Mouse (Mus musculus): Measurements from ENCODE around the gene Tst. TPM values are rescaled to one million over a fixed set of nuclear protein-coding genes. Genes with fewer than 3 reads are reported as not detected.

Tst gene
- total and polyA plus RNA-seq, 3 experiments = 0.93 to 4.3 (median 1.8) TPM

DNA sequence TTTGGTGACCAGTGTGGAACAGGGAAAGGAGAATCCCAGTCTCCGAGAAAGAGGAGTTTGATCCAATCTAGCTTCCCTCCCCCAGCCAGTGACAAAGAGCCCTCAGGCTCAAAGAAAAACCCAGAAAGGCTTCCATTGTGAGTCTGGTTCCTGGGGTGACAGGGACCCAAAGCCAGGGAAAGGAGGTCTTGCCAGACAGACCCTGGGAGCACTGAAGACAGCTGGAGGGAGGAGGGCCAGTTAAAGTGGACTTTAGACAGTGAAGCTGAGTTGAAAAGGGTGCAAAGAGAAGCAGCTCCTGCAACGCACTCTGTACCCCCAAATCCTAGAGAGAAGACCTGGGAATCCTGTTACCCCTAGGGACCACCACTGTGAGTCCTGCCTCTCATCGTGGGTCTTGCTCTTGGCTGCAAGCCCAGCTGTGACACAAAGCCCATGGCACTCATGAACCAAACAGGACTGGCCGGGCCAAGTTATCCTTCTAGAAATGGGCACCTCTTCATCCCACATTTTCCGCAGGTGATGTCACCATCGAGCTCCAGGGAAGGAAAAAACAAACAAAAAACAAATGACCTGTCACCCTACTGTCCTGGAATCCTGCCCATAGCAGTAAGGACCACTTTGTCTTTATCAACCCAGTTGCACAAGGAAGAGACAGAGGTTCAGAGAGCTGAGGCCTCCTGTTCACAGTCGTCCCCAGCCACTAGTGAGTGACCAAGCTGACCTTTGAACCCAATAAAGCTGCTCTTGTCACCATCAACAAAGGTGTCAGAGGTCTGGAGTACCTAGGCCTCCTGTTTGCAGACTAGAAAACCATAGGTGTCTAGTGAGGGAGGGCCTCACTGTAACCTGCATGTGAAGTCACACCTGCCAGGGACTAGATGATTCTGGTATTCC lies 21.2 kb downstream of the Tst start:
- no peaks in the 10 kb centered on the region for H3K4me1 ChIP-seq (ENCODE audit: insufficient read depth, low read depth, low read length)
- TF ChIP-seq CTCF (IDR thresholded peaks at IDR 0.05; ENCODE audit: low read depth, low read length) (no peak), GATA1 (IDR thresholded peaks at IDR 0.05; ENCODE audit: borderline replicate concordance, low read length) (no peak), GATA2 (IDR thresholded peaks at IDR 0.05; ENCODE audit: borderline replicate concordance, low read depth, low read length) (no peak), TAL1 (conservative IDR thresholded peaks at IDR 0.05; ENCODE audit: low read depth, low read length) (no peak), POLR2AphosphoS5 (IDR thresholded peaks at IDR 0.05; ENCODE audit: insufficient replicate concordance, low read depth, low read length) (no peak)
- ATAC-seq (ENCODE audit: extremely low read depth, insufficient number of reproducible peaks, low FRiP score, poor library complexity, severe bottlenecking) = no peak
- H3K9me3 ChIP-seq (replicated peaks) = no peaks in the 10 kb centered on the region
- no peaks in the 10 kb centered on the region for H3K36me3 ChIP-seq (replicated peaks)
- H3K4me3 ChIP-seq (ENCODE audit: low read depth, low read length) = no peak overlapping the region
- DNase-seq (ENCODE audit: low spot score) = no peak
- H3K27me3 ChIP-seq (ENCODE audit: insufficient read depth, low read length) = peaks cover 41% of the 10 kb centered on the region

DNA sequence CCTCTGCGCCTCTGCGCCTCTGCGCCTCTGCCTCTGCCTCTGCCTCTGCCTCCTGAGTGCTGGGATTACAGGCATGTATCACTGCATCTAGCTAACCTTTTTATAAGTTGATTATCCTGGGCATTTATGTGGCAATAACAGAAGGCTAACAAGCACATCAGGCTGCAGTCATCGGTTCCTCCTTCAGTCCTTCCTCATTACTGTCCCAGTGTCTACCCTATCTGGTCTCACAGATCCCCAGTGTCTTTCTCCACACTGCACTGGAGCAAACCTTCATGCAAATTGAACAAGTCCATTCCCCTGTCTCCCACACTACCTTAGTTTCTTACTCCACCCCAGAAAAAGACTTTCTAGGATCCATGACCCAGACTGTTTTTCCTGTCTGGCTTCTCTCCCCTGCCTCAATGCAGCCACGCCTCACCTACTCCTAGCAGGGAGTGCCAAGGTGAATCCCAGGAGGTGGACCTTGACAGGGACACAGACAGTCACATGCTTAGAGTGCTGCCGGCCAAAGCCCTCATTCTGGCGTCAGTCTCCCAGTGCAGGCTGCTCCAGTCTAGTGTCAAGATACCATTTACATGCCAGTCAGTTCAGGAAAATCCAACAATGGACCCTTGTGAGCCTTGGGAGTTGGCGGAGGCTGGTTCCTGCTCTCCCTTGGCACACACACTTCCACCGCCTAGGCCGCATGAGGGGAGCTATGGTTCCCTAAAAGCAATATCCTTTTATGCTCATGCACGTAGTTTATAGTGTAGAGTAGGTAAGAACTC lies 22.1 kb downstream of the Tst start:
- Histone ChIP-seq H3K9me3 (replicated peaks) (no peaks in the 10 kb centered on the region), H3K4me3 (ENCODE audit: low read depth, low read length) (no peak overlapping the region), H3K36me3 (replicated peaks) (no peaks in the 10 kb centered on the region), H3K27me3 (ENCODE audit: insufficient read depth, low read length) (peaks cover 44% of the 10 kb centered on the region), H3K4me1 (ENCODE audit: insufficient read depth, low read depth, low read length) (no peaks in the 10 kb centered on the region)
- DNase-seq (ENCODE audit: low spot score) (no peak), ATAC-seq (ENCODE audit: extremely low read depth, insufficient number of reproducible peaks, low FRiP score, poor library complexity, severe bottlenecking) (no peak)
- TF ChIP-seq POLR2AphosphoS5 (IDR thresholded peaks at IDR 0.05; ENCODE audit: insufficient replicate concordance, low read depth, low read length) (no peak), GATA1 (IDR thresholded peaks at IDR 0.05; ENCODE audit: borderline replicate concordance, low read length) (no peak), CTCF (IDR thresholded peaks at IDR 0.05; ENCODE audit: low read depth, low read length) (no peak), GATA2 (IDR thresholded peaks at IDR 0.05; ENCODE audit: borderline replicate concordance, low read depth, low read length) (no peak), TAL1 (conservative IDR thresholded peaks at IDR 0.05; ENCODE audit: low read depth, low read length) (no peak)

DNA sequence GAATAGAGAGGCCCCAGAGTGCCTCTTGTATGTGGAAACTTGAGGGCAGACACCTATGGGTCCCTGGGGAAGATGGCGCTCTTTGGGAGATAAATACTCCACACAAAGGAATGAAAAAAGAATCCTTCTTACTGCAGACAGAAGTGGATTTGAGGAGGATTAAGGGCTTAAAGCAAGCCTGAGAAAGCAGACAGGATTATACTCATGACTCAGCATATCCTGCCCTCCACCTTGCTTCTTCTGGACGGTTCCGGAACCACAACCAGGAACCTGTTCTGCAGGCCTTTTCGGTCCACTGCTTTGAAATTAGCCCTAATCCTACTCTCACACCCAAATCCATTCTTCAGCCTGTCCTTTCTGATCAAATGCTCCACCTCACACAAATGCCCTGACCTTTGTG lies 23.6 kb downstream of the Tst start:
- peaks cover 56% of the 10 kb centered on the region for H3K27me3 ChIP-seq (ENCODE audit: insufficient read depth, low read length)
- no peak for ATAC-seq (ENCODE audit: extremely low read depth, insufficient number of reproducible peaks, low FRiP score, poor library complexity, severe bottlenecking)
- no peaks in the 10 kb centered on the region for H3K9me3 ChIP-seq (replicated peaks)
- no peaks in the 10 kb centered on the region for H3K4me1 ChIP-seq (ENCODE audit: insufficient read depth, low read depth, low read length)
- no peak for DNase-seq (ENCODE audit: low spot score)
- H3K4me3 ChIP-seq (ENCODE audit: low read depth, low read length) = no peak overlapping the region
- TF ChIP-seq CTCF (IDR thresholded peaks at IDR 0.05; ENCODE audit: low read depth, low read length) = no peak
- no peak for TF ChIP-seq POLR2AphosphoS5 (IDR thresholded peaks at IDR 0.05; ENCODE audit: insufficient replicate concordance, low read depth, low read length)
- no peak for TF ChIP-seq TAL1 (conservative IDR thresholded peaks at IDR 0.05; ENCODE audit: low read depth, low read length)
- TF ChIP-seq GATA2 (IDR thresholded peaks at IDR 0.05; ENCODE audit: borderline replicate concordance, low read depth, low read length) = no peak
- H3K36me3 ChIP-seq (replicated peaks) = no peaks in the 10 kb centered on the region

DNA sequence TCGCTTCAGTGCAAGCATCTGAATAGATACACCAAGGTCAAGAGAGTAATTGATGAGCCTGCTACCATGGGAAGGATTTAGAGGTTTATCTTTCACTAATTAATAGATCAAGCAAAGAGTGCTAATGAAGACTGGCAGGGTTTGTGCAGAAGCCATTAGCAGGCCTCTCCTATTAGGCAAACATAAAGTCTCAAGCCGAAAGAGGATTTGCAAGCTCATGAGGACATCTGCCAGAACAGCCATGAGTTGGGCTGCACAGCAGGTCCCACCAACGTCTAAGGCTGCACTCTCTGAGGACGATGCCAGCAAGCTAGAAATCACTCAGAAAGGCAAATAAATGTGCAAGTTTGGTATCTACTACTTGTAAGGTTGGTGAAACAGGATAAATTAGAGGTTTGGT lies 25.0 kb downstream of the Tst start:
- no peaks in the 10 kb centered on the region for H3K4me1 ChIP-seq (ENCODE audit: insufficient read depth, low read depth, low read length)
- ATAC-seq (ENCODE audit: extremely low read depth, insufficient number of reproducible peaks, low FRiP score, poor library complexity, severe bottlenecking) = no peak
- peaks cover 51% of the 10 kb centered on the region for H3K27me3 ChIP-seq (ENCODE audit: insufficient read depth, low read length)
- DNase-seq (ENCODE audit: low spot score) = no peak
- H3K36me3 ChIP-seq (replicated peaks) = no peaks in the 10 kb centered on the region
- H3K9me3 ChIP-seq (replicated peaks) = no peaks in the 10 kb centered on the region
- TF ChIP-seq GATA2 (IDR thresholded peaks at IDR 0.05; ENCODE audit: borderline replicate concordance, low read depth, low read length) = no peak
- no peak for TF ChIP-seq GATA1 (IDR thresholded peaks at IDR 0.05; ENCODE audit: borderline replicate concordance, low read length)
- no peak for TF ChIP-seq POLR2AphosphoS5 (IDR thresholded peaks at IDR 0.05; ENCODE audit: insufficient replicate concordance, low read depth, low read length)
- no peak for TF ChIP-seq CTCF (IDR thresholded peaks at IDR 0.05; ENCODE audit: low read depth, low read length)
- no peak for TF ChIP-seq TAL1 (conservative IDR thresholded peaks at IDR 0.05; ENCODE audit: low read depth, low read length)
- no peak overlapping the region for H3K4me3 ChIP-seq (ENCODE audit: low read depth, low read length)

DNA sequence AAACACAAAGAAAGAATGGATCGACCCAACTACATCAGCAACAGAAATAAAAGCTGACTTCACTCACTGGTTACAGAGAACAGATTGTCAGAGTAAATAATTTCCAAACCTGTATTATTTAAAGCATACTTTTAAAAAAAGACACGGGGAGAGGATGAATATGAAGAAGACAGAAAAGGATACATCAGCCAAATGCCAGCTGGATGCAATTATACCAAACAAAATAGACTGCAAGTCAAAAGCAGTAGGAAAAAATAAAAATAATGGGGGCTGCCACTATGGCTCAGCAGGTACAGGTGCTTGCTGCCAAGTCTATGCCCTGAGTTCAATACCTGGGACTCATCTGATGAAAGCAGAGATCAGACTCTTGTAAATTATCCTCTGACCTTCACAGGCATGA lies 25.5 kb downstream of the Tst start:
- peaks cover 53% of the 10 kb centered on the region for H3K27me3 ChIP-seq (ENCODE audit: insufficient read depth, low read length)
- no peak for DNase-seq (ENCODE audit: low spot score)
- H3K4me1 ChIP-seq (ENCODE audit: insufficient read depth, low read depth, low read length) = no peaks in the 10 kb centered on the region
- H3K4me3 ChIP-seq (ENCODE audit: low read depth, low read length) = no peak overlapping the region
- no peaks in the 10 kb centered on the region for H3K36me3 ChIP-seq (replicated peaks)
- H3K9me3 ChIP-seq (replicated peaks) = no peaks in the 10 kb centered on the region
- TF ChIP-seq GATA2 (IDR thresholded peaks at IDR 0.05; ENCODE audit: borderline replicate concordance, low read depth, low read length) (no peak), TAL1 (conservative IDR thresholded peaks at IDR 0.05; ENCODE audit: low read depth, low read length) (no peak), CTCF (IDR thresholded peaks at IDR 0.05; ENCODE audit: low read depth, low read length) (no peak), POLR2AphosphoS5 (IDR thresholded peaks at IDR 0.05; ENCODE audit: insufficient replicate concordance, low read depth, low read length) (no peak), GATA1 (IDR thresholded peaks at IDR 0.05; ENCODE audit: borderline replicate concordance, low read length) (no peak)
- no peak for ATAC-seq (ENCODE audit: extremely low read depth, insufficient number of reproducible peaks, low FRiP score, poor library complexity, severe bottlenecking)

DNA sequence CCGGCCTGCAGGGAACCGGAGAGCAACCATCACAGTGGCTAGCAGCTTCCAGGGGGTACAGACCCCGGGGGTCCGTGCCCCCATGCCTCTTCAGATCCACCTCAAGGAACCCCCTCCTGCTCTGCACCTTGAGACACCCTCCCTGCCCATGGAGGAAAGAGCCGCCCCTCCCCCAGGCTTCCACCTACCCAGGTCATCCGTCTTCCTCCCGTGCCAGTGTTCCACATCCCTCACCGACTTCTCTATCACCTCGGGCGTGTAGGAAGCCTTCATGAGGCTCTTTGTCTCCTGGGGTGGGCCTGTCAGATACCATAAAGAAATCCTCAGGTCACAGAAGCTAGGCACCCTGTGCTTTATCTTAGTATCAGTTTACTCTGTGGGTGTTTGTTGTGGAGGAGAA lies 27.2 kb downstream of the Tst start:
- no peaks in the 10 kb centered on the region for H3K36me3 ChIP-seq (replicated peaks)
- H3K4me1 ChIP-seq (ENCODE audit: insufficient read depth, low read depth, low read length) = no peaks in the 10 kb centered on the region
- no peak overlapping the region for H3K4me3 ChIP-seq (ENCODE audit: low read depth, low read length)
- H3K27me3 ChIP-seq (ENCODE audit: insufficient read depth, low read length) = peaks cover 48% of the 10 kb centered on the region
- no peaks in the 10 kb centered on the region for H3K9me3 ChIP-seq (replicated peaks)
- no peak for ATAC-seq (ENCODE audit: extremely low read depth, insufficient number of reproducible peaks, low FRiP score, poor library complexity, severe bottlenecking)
- no peak for DNase-seq (ENCODE audit: low spot score)
- no peak for TF ChIP-seq POLR2AphosphoS5 (IDR thresholded peaks at IDR 0.05; ENCODE audit: insufficient replicate concordance, low read depth, low read length)
- no peak for TF ChIP-seq TAL1 (conservative IDR thresholded peaks at IDR 0.05; ENCODE audit: low read depth, low read length)
- no peak for TF ChIP-seq CTCF (IDR thresholded peaks at IDR 0.05; ENCODE audit: low read depth, low read length)
- no peak for TF ChIP-seq GATA1 (IDR thresholded peaks at IDR 0.05; ENCODE audit: borderline replicate concordance, low read length)
- TF ChIP-seq GATA2 (IDR thresholded peaks at IDR 0.05; ENCODE audit: borderline replicate concordance, low read depth, low read length) = no peak

Data from G1E (cell line).